Mouse (Mus musculus) left cerebral cortex, adult 8-10 months (tissue): ENCODE measurements at regions not wholly inside any gene's neighbourhood (a gene's known extent, or its start where the extent isn't known, plus 50 kb on each side); places are given as distances from the start of the nearest gene placed in this dataset.
A peak's percentile ranks its signal among the peaks of the same experiment; 100 is the strongest.
"Not testable (repeated sequence)": the region's sequence is repeated elsewhere in the genome, so short reads cannot be mapped to it uniquely, and the experiment has no call there.

Experiments used
- DNase-seq, 2 experiments: peaks; one replicate each; pipeline ENCODE4 v3.0.0; 2022; ENCODE audit warnings: low spot score in 2 of 2

GRCm38 (mm10) chr12:117327086-117327485 lies 189.2 kb upstream of the Rapgef5 start:
- not testable (repeated sequence) for DNase-seq

GRCm38 (mm10) chr12:117330418-117330817 lies 185.9 kb upstream of the Rapgef5 start:
- no peak for DNase-seq

- DNase-seq: no peak
Observed at GRCm38 (mm10) chr12:117336856-117337255, 179.4 kb upstream of the Rapgef5 start.

- DNase-seq: no peak
Observed at GRCm38 (mm10) chr12:117342321-117342720, 174.0 kb upstream of the Rapgef5 start.

GRCm38 (mm10) chr12:117343121-117343520 lies 173.2 kb upstream of the Rapgef5 start:
- no peak for DNase-seq

GRCm38 (mm10) chr12:117343605-117344004 lies 172.7 kb upstream of the Rapgef5 start:
- not testable (repeated sequence) for DNase-seq

- DNase-seq: peak; percentile 30 to 48
Observed at GRCm38 (mm10) chr12:117344266-117345087, 171.8 kb upstream of the Rapgef5 start.

GRCm38 (mm10) chr12:117345088-117345977 lies 170.9 kb upstream of the Rapgef5 start:
- DNase-seq: peak; percentile 58 to 89

- DNase-seq: no peak
Observed at GRCm38 (mm10) chr12:117346091-117346490, 170.2 kb upstream of the Rapgef5 start.

- no peak for DNase-seq
Observed at GRCm38 (mm10) chr12:117347135-117347534, 169.1 kb upstream of the Rapgef5 start.

GRCm38 (mm10) chr12:117348516-117348915 lies 167.8 kb upstream of the Rapgef5 start:
- no peak for DNase-seq

GRCm38 (mm10) chr12:117351900-117352299 lies 164.4 kb upstream of the Rapgef5 start:
- DNase-seq: no peak

- DNase-seq: no peak
Observed at GRCm38 (mm10) chr12:117352511-117352910, 163.8 kb upstream of the Rapgef5 start.

- no peak for DNase-seq
Observed at GRCm38 (mm10) chr12:117352938-117353337, 163.3 kb upstream of the Rapgef5 start.

- peak in 1 of 2 experiments; percentile 42 for DNase-seq
Observed at GRCm38 (mm10) chr12:117357811-117358210, 158.5 kb upstream of the Rapgef5 start.

GRCm38 (mm10) chr12:117358891-117359290 lies 157.4 kb upstream of the Rapgef5 start:
- no peak for DNase-seq

- no peak for DNase-seq
Observed at GRCm38 (mm10) chr12:117360215-117360614, 156.1 kb upstream of the Rapgef5 start.

- no peak for DNase-seq
Observed at GRCm38 (mm10) chr12:117361826-117362225, 154.5 kb upstream of the Rapgef5 start.

GRCm38 (mm10) chr12:117363457-117363856 lies 152.8 kb upstream of the Rapgef5 start:
- DNase-seq: not testable (repeated sequence)

GRCm38 (mm10) chr12:117365181-117365580 lies 151.1 kb upstream of the Rapgef5 start:
- DNase-seq: no peak

- DNase-seq: no peak
Observed at GRCm38 (mm10) chr12:117365876-117366275, 150.4 kb upstream of the Rapgef5 start.

GRCm38 (mm10) chr12:117378297-117378887 lies 137.9 kb upstream of the Rapgef5 start:
- no peak for DNase-seq
